Mouse (Mus musculus) testis, adult 2 months (tissue): Measurements from ENCODE around the gene Fam214a.

Experiments
- CTCF ChIP-seq: fragments of 200-500 bp; IDR thresholded peaks from 2 replicates; pipeline ENCODE4 v1.5.1; 2012; ENCODE audit warnings: low read depth, mild to moderate bottlenecking, inconsistent platforms, low read length, moderate library complexity; ENCODE audit not compliant: control insufficient read depth, insufficient read depth, insufficient replicate concordance
- POLR2A ChIP-seq: fragments of 200-500 bp; IDR thresholded peaks from 2 replicates; pipeline ENCODE4 v1.6.1; 2012; ENCODE audit warnings: low read depth, mild to moderate bottlenecking, inconsistent platforms, low read length, moderate library complexity; ENCODE audit not compliant: control insufficient read depth

DNA sequence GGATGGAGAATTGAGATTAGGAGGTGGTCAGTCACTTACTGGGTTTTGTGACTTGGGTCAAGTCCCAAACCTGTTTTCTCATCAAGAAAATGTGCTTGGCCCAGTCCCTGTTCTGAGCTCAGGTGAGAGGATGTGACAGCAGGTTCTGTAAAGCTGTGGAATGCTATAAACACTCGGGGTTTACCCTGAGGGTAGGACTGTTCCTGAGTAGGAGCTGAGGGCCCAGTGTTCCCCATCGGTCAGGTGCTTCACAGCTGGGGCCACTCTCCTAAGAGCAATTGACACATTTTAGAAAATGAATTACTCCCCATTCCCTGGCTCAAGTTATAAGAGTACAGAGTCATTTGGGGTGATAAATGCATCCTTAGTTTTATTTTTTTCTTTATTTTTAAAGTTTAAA, 11.3 kb downstream of the Fam214a start:
- TF ChIP-seq POLR2A (no peak), CTCF (no peak)
